Mouse (Mus musculus) brain, embryonic 14.5 days (tissue): ENCODE results near the gene Xrn1.

Experiments used
- CTCF ChIP-seq: fragments of 200-500 bp; IDR thresholded peaks from 2 replicates; pipeline ENCODE4 v1.5.1; 2012; ENCODE audit warnings: inconsistent platforms, mild to moderate bottlenecking, moderate library complexity, borderline replicate concordance; ENCODE audit not compliant: insufficient read depth, insufficient read length; ENCODE audit errors: extremely low read depth
- POLR2A ChIP-seq: fragments of 200-500 bp; IDR thresholded peaks from 2 replicates; pipeline ENCODE4 v1.6.1; 2012; ENCODE audit warnings: mild to moderate bottlenecking, inconsistent platforms, borderline replicate concordance; ENCODE audit not compliant: poor library complexity, insufficient read depth, insufficient read length, severe bottlenecking; ENCODE audit errors: extremely low read depth

GRCm38 (mm10) chr9:96056417-96057223 lies 102.1 kb downstream of the Xrn1 start:
- no peak for TF ChIP-seq CTCF
- no peak for TF ChIP-seq POLR2A
